Mouse (Mus musculus) kidney, postnatal 25 days (tissue): ENCODE results near the gene Slc35a5.

Source experiments
- DNase-seq, 2 experiments: peaks; one replicate each; pipeline ENCODE4 v3.0.0; 2021; ENCODE audit warnings: mixed read lengths in 2 of 2

Gene Slc35a5

DNA sequence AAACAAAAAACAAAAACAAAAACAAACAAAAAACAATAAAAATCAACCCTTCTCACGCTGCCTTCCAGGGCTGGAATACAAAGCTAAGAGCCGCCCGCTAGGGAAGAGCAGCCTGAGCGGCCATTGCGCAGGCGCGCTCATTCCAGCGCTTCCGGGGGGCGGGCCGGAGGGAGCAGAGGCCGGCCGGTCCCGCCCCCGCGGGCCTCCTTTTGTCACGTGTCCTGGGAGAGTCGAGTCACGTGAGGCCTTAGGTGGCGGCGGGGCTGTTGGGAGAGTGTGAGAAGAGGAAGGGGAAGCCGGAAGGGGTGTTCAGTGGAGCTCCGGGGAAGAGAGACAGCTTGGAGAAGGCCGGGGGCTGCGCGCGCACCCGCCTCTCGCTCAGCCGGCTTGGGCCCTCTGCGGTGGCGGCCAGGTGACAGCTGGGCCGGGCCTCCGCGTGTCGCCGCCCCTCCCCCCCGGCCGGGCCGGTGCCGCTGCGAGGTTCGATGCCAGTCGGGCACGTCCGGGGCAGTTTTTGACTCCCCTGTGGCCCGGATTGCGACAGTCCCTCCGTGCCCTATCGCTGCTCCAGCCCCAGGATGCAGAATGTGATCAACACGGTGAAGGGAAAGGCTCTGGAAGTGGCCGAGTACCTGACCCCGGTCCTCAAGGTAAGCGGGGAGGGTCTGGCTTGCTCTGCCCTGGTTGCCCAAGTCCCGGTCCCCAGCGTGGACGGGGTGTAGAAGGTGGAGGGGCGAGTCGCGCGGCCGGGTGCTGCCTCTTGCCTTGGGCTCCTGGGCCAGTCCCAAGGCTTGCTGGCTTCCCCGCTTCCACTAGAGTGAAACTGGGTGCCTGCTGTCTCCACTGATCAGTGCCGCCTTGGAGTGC, at the start of gene Slc35a5, which contains the start of gene Atg3:
Gene Slc35a5, minus strand, starts transcription at position 185 of the 867 bp plus-strand sequence.
Gene Atg3, plus strand, starts transcription at position 264 of the 867 bp plus-strand sequence.
- peak; percentile 96 to 99 for DNase-seq

DNA sequence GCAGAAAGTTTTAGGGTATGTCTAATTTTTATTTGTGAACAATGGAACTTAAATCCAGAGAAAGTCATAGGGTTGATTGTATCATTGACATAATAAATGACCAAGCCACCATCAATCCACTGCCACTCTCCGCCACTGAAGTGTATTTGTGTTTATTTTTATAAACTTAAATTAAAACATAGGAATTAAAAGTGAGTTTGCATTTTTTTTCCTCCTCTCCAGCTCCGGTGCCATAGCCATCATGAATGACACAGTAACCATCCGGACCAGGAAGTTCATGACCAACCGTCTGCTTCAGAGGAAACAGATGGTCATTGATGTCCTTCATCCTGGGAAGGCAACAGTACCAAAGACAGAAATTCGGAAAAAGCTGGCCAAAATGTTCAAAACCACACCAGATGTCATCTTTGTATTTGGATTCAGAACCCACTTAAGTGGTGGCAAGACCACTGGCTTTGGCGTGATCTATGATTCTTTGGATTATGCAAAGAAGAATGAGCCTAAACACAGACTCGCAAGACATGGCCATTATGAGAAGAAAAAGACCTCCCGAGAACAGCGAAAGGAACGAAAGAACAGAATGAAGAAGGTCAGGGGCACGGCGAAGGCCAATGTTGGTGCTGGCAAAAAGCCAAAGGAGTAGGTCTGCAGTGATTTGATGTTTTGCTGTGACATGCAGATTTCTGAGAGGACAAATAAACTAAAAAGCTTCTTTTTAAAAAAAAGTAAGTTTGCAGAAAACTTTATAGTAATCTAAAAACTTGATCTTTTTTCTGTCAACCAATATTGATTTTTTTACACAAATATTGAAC, 46.6 kb upstream of the Slc35a5 start:
- peak in 1 of 2 experiments; percentile 11 for DNase-seq

DNA sequence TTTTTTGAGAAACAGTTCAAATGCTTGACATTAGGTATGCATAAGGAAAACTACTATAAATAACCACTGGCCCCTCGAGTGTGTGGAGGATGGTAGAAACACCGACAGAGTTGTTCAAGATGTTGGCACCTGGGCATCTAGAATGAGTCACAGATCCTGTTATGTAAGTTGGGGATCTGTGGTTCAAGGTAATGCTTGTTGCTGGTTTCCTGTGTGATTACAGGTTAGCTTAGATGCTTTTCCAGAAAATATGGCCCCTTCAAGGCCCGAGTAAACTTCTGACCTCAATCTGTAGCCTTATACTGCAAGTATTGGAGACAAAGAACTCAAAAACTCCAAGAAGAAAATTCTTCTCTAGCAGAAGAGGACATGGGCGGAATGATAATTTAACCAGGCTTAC, 45.9 kb upstream of the Slc35a5 start:
- no peak for DNase-seq

DNA sequence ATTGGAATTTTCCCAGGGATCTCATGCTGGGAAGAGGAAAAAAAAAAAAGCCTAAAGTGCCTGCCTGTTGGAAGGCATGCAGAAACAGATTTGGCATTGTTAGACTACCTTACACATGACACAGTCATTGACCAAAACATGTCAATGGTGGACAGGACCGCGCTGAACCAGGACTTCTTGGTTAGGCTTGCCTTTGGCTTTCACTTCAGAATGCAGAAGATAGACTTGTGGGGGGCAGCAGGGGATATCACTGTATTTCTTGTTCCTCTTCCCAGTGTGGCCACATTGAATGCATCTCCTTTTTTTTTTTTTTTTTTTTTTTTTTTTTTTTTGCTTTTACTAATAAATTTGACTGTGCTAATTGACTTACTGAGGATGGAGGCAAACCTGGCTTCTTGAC, 42.9 kb upstream of the Slc35a5 start:
- DNase-seq = no peak

DNA sequence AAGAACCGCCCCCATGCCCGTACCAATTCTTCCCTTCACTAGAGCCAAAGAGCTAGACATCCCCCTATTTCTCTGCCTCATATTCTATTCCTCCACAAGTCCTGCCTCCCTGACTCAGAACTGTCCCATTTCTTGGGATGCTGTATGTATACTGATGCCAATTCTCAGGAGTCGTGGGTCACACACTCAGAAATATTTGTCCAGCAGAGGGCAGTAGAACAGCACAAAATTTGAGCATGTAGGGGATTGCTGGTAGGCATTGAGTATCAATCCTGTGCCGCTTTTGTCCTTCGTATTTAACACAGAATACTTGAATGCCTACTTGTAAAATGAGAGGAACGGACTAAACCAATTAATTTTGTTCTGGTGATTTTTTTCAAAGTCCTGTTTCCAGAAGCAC, 38.3 kb upstream of the Slc35a5 start:
- DNase-seq = peak; percentile 48 to 81

DNA sequence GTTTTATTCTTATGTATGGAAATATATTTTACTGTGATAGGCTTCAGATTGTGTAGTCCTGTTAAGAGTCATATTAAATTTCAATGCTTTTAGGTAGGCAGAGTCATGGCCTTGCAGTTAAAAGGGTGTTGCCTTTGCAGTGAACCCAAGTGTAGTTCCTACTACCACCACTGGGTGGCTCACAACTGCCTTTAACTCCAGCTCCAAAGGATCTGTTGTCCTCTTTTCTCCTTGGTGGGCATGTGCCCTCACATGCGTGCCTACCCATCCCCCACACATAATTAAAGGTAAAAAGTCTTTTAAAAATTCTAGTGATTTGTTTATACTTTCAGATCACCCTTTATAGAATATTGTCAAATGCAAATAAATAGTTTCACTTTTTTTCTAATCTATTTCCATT, 34.1 kb upstream of the Slc35a5 start:
- peak; percentile 79 to 90 for DNase-seq

DNA sequence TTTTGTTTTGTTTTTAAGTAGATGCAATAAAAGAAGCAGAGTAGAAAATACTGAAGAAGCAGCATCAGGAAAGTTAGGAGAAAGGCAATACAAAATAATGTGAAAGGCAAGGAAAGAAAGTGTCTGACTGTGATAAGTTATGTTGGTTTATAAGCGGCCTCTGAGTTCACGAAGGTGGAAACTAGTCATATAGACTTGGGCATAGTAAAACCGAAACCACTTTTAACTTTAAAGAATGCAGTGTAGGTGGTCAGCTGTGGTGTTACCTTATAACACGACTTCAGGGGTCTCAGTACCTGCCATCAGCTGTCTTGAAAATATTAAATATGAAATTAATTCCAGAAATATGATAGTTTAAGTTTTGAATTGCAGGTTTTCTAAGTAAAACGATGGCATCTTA, 23.3 kb upstream of the Slc35a5 start:
- DNase-seq = no peak

DNA sequence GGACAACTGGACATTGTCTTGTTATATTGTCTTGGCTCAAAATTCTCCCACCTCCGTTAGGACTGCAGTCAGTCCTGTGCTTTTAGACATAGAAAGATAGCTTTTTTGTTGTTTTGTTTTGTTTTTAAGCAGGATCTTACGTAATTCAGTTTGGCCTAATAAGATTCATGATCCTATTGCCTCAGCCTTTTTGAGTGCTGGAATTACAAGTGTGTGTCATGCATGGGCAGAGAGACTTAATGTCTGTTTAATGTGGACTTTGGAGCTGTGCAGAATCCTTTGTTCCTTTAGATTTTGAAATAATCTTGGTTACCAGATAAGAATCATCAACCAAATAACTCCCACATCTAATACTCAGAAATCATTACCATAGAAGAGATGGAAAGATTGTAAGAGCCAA, 20.0 kb upstream of the Slc35a5 start:
- no peak for DNase-seq

DNA sequence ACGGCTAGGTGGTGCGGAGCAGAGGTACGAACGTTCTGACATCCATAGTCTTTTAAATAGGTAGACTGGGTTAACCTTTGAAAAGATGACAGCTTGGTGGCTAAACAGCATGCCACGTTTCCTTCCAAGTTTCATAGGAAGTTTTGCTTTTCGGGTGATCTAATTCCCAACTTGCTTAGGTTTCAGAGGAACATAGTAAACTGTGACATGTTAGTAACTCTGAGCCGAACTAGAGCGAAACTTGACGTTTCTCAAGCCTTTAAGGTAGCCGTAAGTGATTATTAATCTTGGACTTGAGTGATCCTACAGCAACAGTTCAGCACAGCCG, 847 bp upstream of the Slc35a5 start:
- DNase-seq = no peak

DNA sequence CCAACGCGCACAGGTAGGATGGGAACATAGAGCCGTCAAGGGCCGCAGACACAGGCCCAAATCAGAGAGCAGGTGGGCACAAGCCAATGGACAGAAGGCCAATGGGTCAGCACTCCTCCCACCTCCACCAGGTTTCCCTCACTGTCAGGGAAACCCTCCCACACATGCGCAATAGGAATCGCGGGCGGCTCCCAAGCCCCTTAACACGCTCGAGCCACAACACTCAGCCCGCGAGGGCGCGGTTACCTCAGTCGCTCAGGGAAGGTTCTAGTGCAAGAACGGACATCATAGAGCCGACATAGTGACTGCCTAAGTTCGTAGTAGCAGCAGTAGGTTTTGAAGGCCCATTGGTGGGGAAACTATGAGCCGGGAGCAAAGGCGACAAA, 377 bp downstream of the Slc35a5 start:
- DNase-seq = peak; percentile 75 to 90

DNA sequence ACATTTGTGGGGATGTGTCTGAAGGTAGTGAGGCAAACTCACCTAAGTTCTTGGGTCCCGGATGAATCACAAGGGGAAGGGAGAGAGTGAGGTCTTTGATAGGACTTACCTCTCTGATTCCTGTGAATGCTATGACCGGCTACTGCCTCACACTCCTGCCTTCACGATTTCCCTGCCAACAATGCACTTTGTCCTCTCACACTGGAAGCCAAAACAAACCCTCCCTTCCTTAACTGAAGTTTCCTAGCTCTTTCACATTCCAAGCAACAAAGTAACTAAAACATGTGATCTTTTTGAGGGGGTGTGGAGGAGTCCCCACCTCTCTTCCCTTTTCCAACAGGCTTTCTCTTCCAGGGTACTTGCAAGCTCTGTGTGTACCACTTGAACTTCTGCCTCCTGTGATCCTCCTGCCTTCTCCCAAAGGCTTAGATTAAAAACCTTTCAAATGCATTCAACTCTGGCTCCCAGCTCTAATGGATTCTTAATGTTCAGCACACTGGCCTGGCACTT, 3.7 kb downstream of the Slc35a5 start:
- DNase-seq = peak; percentile 40 to 43

DNA sequence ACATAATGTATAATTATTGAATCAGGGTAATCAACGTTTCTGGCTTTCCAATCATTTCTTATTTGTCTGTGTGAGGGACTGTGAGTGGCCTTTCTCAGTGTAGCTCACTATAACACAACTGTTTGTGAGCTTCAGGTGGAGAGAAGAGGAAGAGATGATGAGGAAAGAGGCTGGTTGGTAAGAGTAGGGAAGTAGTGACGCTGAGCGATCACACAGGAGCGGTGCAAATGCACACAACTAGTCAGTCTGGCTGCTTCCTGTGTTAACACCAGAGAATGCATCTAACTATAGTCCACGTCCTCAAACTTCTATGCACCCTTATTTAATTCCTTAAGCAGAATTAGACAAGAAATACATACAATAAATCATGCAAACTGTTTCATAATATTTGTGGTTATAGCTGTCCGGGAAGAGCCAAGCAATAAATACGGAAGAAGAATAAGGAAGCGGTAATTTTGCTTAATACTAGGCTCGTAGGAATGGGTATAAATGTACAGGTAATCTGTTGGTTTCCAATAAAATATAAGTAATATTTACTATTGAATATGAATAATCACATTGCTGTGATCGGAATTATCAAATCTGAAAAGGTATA, 9.9 kb downstream of the Slc35a5 start:
- DNase-seq = no peak

DNA sequence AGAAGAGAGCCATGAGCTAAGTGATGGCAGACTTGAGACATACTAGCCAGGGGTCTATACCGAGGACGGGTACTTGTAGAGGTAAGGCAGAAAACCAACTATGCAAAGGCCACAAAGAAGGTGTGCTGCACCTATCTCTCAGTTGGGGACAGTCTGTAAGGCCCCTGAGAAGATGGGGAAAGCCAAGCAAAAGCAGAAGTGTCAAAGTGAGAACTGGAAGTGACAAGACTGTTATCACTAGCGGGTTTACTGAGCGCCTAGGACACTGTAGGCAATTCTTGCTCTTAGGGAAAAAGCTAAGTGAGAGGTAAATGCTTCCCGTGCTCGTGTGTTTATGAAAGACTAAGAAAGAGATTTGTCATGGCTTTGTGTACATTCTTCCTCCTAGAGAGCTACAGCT, 13.4 kb downstream of the Slc35a5 start:
- no peak for DNase-seq

DNA sequence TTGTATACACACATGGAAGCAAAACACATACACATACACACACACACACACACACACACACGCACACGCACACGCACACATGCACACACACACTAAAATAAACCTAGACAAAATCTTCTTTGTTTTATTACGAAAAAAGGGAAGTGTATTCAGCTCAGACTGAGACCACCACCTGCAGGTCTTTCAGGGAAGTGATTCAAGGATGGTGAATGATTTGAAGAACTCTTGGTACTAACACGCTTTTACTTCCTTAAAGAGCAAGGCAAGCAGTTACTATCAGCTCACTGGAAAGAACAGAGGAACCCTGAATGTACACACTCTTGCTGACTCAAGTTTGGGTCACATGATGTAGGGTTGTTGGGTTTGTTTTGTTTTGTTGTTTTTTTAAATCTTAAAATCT, 15.9 kb downstream of the Slc35a5 start:
- DNase-seq = no peak

DNA sequence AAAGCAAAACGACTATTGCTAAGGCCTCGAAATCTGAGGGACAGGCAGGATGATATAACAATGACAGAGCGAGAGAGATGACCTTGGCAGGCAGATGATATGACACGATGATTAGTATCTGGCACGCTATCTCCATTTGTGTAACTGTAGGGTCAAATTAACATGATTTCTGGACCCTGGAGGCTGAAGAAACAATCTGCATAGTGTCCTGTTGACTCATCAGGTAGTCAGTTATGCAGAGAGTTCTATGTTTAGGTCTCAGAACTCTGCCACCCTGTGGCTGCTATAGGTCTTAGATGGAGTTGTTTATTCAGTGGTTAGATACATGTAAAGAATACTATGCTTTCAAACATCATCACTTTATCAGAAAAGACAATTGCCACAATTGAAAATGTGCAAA, 16.8 kb downstream of the Slc35a5 start:
- DNase-seq = no peak

DNA sequence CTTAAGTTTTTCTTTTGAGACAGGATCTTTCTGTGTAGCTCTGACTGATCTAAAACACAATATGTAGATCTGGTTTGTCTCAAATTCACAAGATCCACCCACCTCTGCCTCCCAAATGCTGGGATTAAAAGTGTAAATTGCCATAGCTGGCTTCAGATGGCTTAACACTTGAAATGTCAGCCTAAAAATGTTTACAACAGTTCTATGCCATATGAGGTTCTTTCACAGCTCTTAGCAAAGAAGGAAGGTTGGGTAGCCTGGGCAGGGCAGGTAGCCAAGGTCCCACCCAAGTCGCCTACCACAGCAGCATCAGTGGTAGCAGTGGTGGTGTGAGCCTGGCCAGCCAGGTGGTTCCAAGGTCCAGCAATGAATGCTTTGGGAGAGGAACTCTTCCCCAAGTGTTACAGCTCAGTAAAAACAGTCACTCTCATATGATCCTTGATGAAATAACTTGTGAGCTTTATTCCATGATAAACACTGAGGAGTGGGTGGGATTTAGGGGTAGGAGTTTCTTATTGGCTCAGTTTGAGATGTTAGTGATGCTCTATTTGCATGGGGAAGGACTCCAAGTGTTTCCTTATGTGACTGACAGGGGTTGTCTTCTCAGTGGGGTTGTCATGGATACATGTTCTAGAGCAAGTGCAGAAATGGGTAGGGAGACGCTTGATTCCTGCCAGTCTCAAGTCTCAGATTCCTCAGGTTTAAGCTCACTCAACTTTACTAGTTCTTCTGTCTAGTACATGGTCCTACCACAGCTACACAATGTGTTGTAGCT, 30.4 kb downstream of the Slc35a5 start:
- DNase-seq = no peak

DNA sequence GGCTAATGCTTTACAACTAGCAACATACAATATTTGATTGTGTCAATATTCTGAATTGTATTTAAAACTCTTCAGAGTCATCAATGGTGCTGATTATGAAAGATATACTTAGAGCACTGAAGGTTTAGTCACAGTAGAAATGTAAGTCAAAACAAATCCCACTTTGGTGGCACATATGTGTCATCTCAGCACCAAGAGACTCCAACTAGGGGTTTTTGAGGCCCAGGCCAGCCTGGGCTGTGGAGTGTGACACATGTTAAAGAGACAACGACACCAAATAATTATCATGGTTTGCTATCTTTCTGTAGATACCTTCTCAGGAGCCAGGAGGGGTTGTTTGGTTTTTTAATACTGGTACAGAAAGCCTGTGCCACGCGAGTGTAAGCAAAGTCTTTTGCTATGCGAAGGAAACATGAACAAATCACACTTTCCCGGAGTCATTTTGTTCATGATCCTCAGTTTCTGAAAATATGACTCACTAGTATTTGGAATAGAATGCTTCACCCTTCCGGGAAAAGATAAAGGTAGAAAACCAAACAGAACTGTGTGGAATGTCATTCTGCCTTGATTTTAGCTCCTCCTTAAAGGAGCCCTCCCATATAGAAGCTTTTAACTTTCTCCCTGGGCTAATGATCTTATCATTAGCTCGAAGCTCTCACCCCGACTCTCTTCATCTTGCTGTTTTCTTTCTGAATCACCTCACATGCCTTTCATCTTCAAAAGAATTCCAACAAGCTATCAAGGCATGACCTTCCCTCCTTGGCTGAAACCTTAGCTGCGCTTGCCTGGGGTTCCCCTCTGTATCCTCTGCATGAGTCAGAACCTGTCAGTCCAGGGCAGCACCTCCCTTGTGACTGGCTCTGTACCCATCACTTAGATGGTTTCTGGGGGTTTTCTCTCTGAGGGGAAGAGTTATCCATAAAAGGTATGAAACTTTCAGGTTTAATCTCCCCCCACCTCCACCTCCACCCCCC, 34.0 kb downstream of the Slc35a5 start:
- no peak for DNase-seq

DNA sequence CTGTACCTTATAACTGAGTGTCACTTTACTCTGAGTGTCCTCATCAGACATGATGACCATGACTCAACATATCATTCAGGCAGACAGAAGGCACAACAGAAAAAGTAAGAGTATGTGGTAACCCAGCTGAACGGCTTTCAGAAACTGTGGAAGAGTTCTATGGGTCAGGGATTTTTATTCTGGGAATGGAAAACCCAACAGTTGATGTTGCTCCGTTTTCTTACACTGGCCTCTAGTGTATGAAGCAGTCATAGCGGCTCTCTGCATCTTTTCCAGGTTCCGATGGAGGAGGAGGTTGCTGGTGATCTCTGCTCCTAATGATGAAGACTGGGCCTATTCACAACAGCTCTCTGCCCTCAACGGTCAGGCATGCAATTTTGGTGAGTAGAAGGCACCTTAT, 35.9 kb downstream of the Slc35a5 start:
- peak in 1 of 2 experiments; percentile 5 for DNase-seq

DNA sequence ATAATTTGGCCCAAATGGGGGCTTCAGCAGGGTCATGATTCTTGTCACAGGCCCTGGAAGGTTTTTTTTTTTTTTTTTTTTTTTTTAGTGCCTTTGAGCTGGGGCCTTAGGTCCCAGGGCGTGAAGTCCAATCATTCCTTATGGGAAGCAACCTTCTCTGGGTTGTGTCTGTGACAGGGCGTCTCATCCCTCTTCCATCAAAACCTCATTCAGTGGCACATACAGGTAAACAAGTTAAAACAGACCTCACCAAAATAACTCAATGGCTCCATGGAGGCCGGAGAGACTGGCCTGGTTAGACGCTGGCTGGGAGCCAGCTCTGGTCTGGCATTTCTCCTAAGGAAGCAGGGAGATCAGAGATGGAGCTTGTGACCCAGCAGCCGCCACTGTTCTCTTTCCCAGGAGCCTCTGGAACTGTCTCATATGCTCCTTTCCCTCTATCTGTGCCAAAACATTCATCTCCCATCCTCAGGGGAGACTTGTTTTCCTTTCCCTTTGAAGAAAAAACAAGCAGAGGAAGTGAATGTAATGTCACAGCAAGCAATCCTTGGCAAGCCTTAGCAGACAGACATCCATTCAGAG, 37.6 kb downstream of the Slc35a5 start:
- peak; percentile 79 to 80 for DNase-seq

DNA sequence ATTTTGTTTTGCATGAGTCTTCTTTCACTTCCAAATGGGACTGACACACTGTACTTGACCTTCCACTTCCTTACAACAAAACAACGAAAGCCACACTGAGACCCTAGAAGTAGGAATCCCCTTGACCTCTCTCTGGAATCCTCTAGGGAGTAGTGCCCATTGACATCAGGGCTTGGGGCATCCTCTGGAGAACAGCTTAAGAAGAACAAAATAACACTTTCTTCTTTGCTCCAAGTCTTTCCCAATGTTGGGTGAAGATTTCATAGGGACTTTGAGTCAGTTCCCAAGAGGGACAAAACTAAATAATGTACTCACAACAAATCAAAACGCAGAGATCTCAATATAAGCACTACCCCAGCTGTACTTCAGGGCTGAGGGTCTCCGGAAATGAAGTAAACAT, 39.7 kb downstream of the Slc35a5 start:
- no peak for DNase-seq

DNA sequence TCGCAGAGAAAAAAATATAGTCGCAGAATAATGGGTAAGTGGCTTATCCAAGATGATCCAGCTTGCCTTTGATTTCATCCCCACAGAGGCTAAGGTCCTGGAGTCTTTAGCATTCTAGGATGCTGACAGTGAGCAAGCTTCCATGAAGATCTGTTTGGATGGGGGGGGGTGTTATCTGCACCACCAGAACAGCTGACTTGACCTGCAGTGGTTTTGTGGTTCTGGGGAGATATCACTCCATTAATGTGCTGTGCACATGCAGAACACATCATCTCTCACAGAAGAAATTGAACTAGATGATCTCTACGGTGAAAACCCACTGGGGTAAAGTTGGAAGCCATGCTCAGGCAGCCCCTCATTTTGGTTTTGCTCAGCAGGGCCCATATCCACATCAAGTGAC, 41.3 kb downstream of the Slc35a5 start:
- DNase-seq = no peak
